Mouse (Mus musculus) embryonic fibroblast, embryonic 13.5 days (primary cell): ENCODE data around the gene 4933434E20Rik. TPM values are rescaled to one million over a fixed set of nuclear protein-coding genes. Genes with fewer than 3 reads are reported as not detected.

ENCODE experiments used
- H3K27ac ChIP-seq: 2 replicates; pipeline ENCODE4 v1.5.1; 2012; ENCODE audit warnings: low read length, control low read depth, inconsistent platforms; ENCODE audit not compliant: insufficient read depth
- H3K4me1 ChIP-seq: 2 replicates; pipeline ENCODE4 v1.6.1; 2011; ENCODE audit warnings: low read length; ENCODE audit not compliant: control insufficient read depth, insufficient read depth
- H3K4me3 ChIP-seq: 2 replicates; pipeline ENCODE4 v1.5.1; 2011; ENCODE audit warnings: mild to moderate bottlenecking, control low read depth, low read length; ENCODE audit not compliant: insufficient read depth
- CTCF ChIP-seq: IDR thresholded peaks from 2 replicates; pipeline ENCODE4 v1.5.1; 2011; ENCODE audit warnings: mild to moderate bottlenecking, control low read depth, low read length, moderate library complexity, borderline replicate concordance; ENCODE audit not compliant: insufficient read depth
- POLR2A ChIP-seq: IDR thresholded peaks from 2 replicates; pipeline ENCODE4 v1.6.1; 2011; ENCODE audit warnings: low read depth, mild to moderate bottlenecking, control low read depth, low read length, moderate library complexity
- polyA plus RNA-seq: library from polyadenylated mRNA; stranded (reverse); fragments of >200 nt; gene quantifications from 2 replicates; pipeline ENCODE4 v1.2.4, GENCODE M21; 2011; ENCODE audit warnings: low read depth; ENCODE audit not compliant: missing spikeins, insufficient read length

The 4933434E20Rik gene
- polyA plus RNA-seq = 110 and 114 TPM in 2 replicates

DNA sequence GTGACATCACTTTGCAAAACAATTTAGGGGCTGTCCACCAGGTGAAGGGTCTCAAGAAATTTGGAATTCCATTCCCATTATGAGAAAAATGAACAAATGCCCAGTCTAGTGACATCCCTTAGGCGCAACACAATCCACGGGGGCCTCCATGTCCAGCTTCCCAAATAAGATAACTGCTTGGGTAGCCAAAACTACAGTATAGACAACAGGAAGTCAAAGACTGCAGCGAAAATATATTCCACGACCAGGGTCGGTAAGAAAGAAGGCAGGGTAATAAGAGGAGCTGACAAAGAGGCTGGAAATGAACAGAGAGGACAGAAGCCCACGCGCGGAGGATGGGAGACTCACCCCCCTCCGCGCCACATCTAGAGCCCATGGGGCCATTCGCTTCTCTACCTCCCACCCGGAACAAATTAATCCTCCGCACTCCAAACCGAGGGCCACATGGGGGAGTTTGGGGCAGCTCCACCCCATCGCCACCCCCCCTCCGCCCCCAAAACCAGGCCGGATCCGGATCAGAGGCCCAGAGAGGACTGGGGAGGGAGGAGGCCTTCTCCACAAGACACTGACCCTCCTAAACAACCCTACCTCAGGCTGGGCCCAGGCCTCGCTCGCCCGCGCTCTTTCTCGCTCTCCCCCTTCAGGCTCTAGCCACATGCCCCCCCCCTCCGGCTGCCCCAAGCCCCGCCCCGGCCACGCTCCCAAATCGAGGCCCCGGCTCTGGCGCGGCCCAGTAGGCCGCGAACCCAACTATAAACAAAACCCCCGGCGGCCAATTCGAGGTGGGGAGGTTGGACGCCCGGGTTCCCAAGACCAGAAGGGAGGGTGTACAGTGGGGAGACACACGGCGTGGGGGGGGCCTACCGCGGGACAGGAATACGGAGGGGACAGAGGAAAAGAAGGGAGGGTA lies at the start of gene 4933434E20Rik:
Gene 4933434E20Rik (plus strand): TSS at position 196 of the 910 bp plus-strand sequence.
- Histone ChIP-seq H3K4me1 (no peaks in the 10 kb centered on the region), H3K4me3 (peak within 1 kb of the TSS; percentile 96), H3K27ac (peak within 1 kb of the TSS; percentile 77)
- TF ChIP-seq CTCF (no peak), POLR2A (peak; percentile 65)

DNA sequence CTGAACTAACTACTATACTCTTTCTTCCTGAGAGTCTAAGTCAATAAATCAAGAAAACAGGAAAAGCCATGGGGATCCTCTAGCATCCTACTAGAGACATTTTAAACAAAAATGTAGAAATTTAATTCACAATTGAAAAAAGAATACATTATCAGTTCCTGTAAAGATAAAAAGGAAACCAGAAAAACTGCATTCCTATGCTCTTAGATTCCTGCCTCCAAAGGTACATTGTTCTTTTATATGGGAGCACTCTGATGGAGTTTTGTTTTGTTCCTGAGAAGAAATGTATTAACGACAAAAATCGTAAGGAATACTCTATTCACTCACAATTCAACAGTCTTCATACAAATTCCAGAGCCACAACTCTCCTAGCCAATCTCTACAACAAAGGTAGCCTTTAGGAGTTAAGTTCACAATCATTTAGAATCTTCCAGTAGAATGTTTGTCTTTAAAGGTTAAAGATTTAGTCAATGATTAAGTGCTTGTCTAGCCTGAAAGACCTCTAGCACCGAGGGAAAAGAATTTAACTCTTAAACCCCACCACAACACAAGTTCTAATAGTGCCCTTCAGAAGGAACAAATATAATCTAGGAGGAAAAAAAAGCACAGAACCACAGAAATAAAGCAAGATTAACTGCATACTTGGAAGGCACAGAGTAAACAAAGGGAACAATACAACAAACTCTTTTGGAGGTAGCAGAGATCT lies 47.2 kb upstream of the 4933434E20Rik start:
- H3K27ac ChIP-seq = no peak overlapping the region
- no peak overlapping the region for H3K4me3 ChIP-seq
- TF ChIP-seq POLR2A (no peak), CTCF (no peak)
- peaks cover 5% of the 10 kb centered on the region for H3K4me1 ChIP-seq

DNA sequence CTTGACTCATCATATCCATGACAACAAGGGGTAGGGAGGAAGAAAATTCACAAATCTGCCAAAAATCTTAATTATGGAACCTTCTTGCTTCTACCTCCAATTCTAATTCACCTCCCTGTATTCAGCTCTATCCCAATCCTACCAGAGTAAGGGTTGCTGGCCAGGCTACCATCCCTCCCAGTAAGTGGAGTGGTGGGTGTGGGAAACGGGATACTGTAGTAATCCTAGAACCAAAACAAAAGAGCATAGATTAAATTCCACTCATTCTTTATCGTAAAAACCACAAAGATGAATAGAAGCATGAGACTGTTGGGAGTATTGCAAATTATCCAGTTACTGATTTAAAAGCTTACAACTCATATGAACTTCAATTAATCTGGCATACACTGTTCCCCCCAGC lies 41.1 kb upstream of the 4933434E20Rik start:
- no peak overlapping the region for H3K4me3 ChIP-seq
- H3K27ac ChIP-seq = no peak overlapping the region; the same call in 1 of the 2 replicates
- peaks cover 7% of the 10 kb centered on the region; the same call in 1 of the 2 replicates for H3K4me1 ChIP-seq
- TF ChIP-seq POLR2A = no peak
- no peak for TF ChIP-seq CTCF

DNA sequence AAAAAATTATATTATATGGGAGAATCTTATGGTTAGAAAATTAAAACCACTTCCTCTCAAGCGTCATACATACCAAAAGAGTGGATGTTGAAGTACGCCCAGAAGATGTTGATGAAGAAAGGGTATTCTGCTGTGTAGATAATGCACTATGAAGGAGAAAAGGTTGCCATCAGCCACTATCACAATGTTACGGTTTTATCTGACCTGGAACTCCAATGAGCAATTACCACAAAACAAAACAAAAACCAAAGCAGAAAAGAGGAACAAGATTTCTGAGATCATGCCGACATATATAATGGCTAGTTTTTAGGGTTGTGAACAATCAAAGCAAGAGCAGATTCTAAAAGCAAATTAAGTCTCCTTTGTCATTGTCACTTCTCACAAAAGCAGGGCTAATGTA lies 34.8 kb upstream of the 4933434E20Rik start:
- TF ChIP-seq CTCF (no peak), POLR2A (no peak)
- Histone ChIP-seq H3K27ac (no peak overlapping the region), H3K4me1 (no peaks in the 10 kb centered on the region), H3K4me3 (no peak overlapping the region)

DNA sequence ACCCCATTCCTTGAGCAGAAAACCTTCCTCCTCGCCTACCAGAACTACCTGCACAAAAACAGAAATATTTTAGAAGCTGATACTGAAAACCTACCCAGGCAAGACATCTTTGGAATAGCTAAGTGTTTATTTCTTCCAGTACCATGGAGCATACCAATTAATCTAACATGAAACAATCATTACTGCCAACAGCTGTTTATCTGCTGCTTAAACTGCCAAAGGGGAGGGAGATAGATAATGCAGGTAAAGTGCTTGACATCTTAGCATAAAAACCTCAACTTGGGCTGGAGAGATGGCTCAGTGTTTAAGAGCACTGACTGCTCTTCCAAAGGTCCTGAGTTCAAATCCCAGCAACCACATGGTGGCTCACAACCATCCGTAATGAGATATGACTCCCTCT lies 16.8 kb upstream of the 4933434E20Rik start:
- Histone ChIP-seq H3K27ac (no peak overlapping the region), H3K4me1 (no peaks in the 10 kb centered on the region), H3K4me3 (no peak overlapping the region)
- TF ChIP-seq POLR2A (no peak), CTCF (no peak)

DNA sequence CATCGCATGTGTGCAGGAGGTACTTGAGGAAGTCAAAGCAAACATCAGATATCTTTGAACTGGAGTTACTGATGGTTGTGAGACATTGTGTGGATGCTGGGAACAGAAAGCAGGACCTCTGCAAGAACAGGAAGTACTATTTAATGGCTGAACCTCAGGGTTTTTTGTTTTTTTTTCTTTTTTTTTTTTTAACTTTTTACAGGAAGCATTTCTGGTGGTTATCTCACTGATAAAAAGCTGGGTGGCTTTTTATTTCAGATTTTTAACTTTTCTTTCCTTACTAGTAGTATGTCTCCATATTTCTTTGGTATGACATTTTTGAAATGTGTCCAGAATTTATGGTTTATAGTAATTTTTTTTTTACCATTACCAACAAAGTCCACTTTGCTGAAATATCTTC lies 15.2 kb upstream of the 4933434E20Rik start:
- no peak overlapping the region for H3K4me3 ChIP-seq
- no peak overlapping the region for H3K27ac ChIP-seq
- TF ChIP-seq POLR2A (no peak), CTCF (no peak)
- H3K4me1 ChIP-seq = no peaks in the 10 kb centered on the region

DNA sequence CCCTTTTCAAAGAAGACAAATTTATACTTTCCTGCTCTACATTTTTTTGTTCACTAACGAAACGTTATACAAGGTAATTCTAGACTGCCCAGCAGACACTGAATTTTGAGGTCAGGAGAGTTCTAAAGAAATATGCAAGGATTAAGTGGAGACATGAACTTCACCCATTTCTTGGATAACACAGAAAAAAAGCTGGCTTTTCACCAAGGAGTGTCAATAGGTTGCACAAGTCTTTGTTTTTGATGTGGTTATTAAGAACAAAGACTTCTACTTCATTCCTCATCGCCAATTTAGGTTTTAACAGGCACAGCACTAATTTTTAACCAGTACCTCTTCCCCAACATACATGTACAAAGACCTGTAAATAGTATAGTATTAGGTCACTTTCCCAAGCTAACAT lies 1.7 kb upstream of the 4933434E20Rik start:
- Histone ChIP-seq H3K4me1 (no peaks in the 10 kb centered on the region), H3K4me3 (no peak overlapping the region), H3K27ac (no peak overlapping the region)
- TF ChIP-seq POLR2A (no peak), CTCF (no peak)

DNA sequence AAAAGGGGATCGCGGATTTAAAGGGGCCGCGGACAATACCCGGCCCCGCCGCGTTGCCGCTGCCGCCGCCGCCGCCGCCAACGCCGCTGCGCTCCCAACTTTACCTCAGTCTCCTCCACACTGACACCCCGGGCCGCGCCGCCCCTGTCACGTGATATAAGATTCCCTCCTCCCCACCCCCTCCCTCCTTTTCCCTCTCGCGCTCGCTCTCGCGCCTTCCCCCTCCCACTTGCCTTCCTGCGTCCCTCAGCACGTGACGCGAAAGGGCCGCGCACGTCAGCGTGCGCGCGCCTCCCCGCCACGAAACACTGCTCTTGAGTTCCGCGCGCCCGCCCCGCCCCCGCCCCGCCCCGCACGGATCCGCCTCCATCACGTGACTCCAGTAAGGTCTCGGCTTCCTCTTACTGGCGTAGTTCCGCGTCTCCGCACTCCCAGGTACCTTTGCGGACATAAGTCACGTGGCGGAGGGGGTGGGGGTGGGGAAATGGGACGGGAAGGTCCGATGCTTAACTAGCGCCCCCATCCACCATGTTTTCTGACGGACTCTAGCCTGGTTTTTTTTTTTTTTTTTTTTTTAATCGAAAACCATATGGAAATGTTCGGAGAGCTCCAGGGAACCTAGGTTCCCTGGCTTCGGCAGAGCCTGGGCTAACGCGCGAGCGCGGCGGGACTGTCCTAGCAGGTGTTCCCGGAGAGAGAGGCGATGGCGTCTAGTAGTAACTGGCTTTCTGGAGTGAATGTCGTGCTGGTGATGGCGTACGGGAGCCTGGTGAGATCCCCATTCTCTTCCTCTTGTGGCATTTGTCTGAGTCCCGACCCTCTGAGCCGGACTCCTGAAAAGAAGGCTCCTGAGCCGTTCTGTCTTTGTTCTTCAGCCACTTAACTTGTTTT lies 1.2 kb downstream of the 4933434E20Rik start, which contains the start of gene Ubap2l:
Gene Ubap2l (minus strand): TSS at position 278 of the 891 bp plus-strand sequence.
- TF ChIP-seq CTCF (no peak), POLR2A (peak; percentile 68)
- Histone ChIP-seq H3K27ac (peak within 1 kb of the TSS; percentile 97), H3K4me3 (peak within 1 kb of the TSS; percentile 100), H3K4me1 (no peaks in the 10 kb centered on the region)

DNA sequence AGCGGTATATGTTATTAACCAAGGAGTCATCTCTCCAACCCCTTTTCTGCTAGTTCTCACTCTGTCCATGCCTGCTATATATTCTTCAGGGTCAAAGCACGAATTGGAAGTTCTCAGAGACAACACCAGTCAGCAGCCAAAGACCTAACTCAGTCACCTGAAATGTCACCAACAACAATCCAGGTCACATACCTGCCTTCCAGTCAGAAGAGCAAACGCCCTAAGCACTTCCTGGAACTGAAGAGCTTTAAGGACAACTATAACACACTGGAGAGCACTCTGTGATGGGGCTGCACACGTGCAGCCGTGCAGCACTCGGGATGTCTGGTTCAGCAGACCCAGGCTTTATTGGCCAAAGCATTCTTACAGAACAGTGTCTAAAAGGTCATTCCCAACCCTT lies 10.1 kb downstream of the 4933434E20Rik start:
- no peak overlapping the region for H3K4me3 ChIP-seq
- TF ChIP-seq POLR2A (no peak), CTCF (no peak)
- H3K27ac ChIP-seq = no peak overlapping the region
- H3K4me1 ChIP-seq = no peaks in the 10 kb centered on the region

DNA sequence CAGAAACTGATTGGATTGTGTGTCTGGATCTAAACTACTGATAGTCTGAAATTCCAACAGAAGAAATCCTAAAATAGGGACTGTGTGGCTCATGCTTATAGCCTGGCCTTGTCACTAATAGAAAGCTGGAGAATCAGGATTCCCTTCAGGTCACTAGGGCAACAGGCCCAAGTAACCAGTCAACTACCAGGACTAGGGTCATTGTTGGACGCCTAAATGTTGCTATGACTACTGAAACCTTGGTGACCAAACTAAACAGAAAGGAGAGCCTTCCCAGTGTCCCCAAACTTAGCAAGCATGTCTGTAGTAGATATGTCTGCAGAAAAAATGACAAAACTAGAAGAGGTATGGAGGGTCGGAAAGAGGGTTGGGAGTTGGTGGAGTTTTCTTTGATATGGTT lies 11.1 kb downstream of the 4933434E20Rik start:
- Histone ChIP-seq H3K4me3 (no peak overlapping the region), H3K4me1 (no peaks in the 10 kb centered on the region), H3K27ac (no peak overlapping the region)
- TF ChIP-seq POLR2A = no peak
- no peak for TF ChIP-seq CTCF
